Mouse (Mus musculus) neural tube, embryonic 11.5 days (tissue): ENCODE data around the gene Fam120c. TPM values are rescaled to one million over a fixed set of nuclear protein-coding genes. Genes with fewer than 3 reads are reported as not detected.
"Not testable (repeated sequence)": the region's sequence is repeated elsewhere in the genome, so short reads cannot be mapped to it uniquely, and the experiment has no call there.

ENCODE experiments used
- ATAC-seq: fragments of 200-750 bp; cut with Nextera tagmentation; 2 replicates; pipeline ENCODE4 v1.8.0; 2017; ENCODE audit warnings: moderate number of reproducible peaks, mild to moderate bottlenecking, moderate TSS enrichment, moderate library complexity; ENCODE audit not compliant: insufficient read depth, low FRiP score, low TSS enrichment
- DNase-seq: peaks from one replicate; pipeline ENCODE4 v3.0.0-alpha.2; 2015; ENCODE audit warnings: low spot score
- H3K27ac ChIP-seq: fragments of 300-500 bp; sonication (generic); 2 replicates; pipeline ENCODE4 v1.5.1; 2014; ENCODE audit warnings: low read depth, mild to moderate bottlenecking, low read length
- H3K27me3 ChIP-seq: fragments of 300-500 bp; sonication (generic); 2 replicates; pipeline ENCODE4 v1.6.1; 2014; ENCODE audit warnings: mild to moderate bottlenecking, low read length, mixed read lengths; ENCODE audit not compliant: control insufficient read depth, insufficient read depth
- H3K36me3 ChIP-seq: fragments of 300-500 bp; sonication (generic); 2 replicates; pipeline ENCODE4 v1.6.1; 2014; ENCODE audit warnings: mild to moderate bottlenecking, low read length, moderate library complexity, mixed read lengths; ENCODE audit not compliant: control insufficient read depth, insufficient read depth
- H3K4me1 ChIP-seq: fragments of 300-500 bp; sonication (generic); 2 replicates; pipeline ENCODE4 v1.6.1; 2014; ENCODE audit warnings: low read length, mixed read lengths; ENCODE audit not compliant: control insufficient read depth, insufficient read depth
- H3K4me2 ChIP-seq: fragments of 300-500 bp; sonication (generic); 2 replicates; pipeline ENCODE4 v1.6.1; 2014; ENCODE audit warnings: low read depth, mild to moderate bottlenecking, moderate library complexity
- H3K4me3 ChIP-seq: fragments of 300-500 bp; sonication (generic); 2 replicates; pipeline ENCODE4 v1.5.1; 2014; ENCODE audit warnings: low read depth, low read length
- H3K9ac ChIP-seq: fragments of 300-500 bp; sonication (generic); 2 replicates; pipeline ENCODE4 v1.6.1; 2014; ENCODE audit warnings: mild to moderate bottlenecking, low read length
- H3K9me3 ChIP-seq: fragments of 300-500 bp; sonication (generic); 2 replicates; pipeline ENCODE4 v1.6.1; 2016; ENCODE audit warnings: low read length; ENCODE audit not compliant: control insufficient read depth
- WGBS: fragments of 180-500 bp; shearing (Covaris S2); extraction: QIAGEN DNeasy Blood & Tissue Kit; methylation state at CpG from one replicate; pipeline ENCODE4 v1.1.7; 2014; 5-methylcytosine and 5-hydroxymethylcytosine counted together
- polyA plus RNA-seq: library from polyadenylated mRNA; unstranded; fragments of >200 nt; fragmentation: Nextera tagmentation; extraction: Ambion mirVana; gene quantifications from 2 replicates; pipeline ENCODE4 v1.2.1, GENCODE M21; 2014

The Fam120c gene
- polyA plus RNA-seq, 1 experiment from 2014 or later, result 3.6 TPM

DNA sequence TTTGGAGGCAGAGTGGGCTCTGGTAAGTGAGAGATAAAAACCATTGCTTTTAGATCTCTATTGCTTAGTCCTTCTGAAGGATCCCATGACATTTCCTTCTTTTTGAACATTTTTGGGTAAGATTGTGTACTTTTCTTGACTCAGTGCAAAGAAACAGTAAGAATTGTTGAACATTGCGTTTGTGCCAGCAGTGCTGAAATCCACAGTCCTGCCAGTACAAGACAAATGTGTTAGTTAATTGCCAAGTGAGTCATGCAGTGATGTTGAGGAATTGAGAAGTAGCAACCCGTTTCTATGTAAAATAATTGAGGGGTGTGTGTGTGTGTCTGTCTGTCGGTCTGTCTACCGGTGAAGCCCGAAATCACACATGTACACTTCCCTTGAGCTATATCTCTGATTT is 5.3 kb downstream of the Fam120c start:
- Histone ChIP-seq H3K4me2 (no peak overlapping the region), H3K9ac (no peak overlapping the region), H3K4me1 (peaks cover 5% of the 10 kb centered on the region; the same call in 1 of the 2 replicates), H3K36me3 (no peaks in the 10 kb centered on the region), H3K27ac (no peak overlapping the region), H3K9me3 (no peaks in the 10 kb centered on the region), H3K4me3 (no peak overlapping the region), H3K27me3 (no peaks in the 10 kb centered on the region; the same call in 1 of the 2 replicates)
- ATAC-seq (no peak), DNase-seq (no peak)
- WGBS, result 90% methylated on average over 5 of the region's 5 CpGs

DNA sequence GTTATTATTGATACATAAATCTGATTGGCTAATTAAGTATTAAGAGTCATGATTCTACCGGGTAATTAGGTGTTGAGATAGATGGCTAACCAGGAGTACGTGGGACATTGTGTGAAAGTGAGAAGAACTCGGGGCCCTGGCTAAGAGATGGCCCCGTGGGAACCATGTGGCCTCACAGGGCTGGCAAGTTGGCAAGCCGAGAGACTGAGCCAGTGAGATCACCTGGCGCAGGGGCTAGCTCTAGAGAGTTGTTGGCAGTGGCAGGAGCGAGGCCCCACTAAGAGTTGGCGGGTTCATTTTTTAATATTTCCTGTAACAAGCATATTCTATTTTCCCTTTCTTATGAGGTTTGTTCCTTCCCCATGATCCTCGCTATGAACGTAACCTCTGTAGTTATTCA is 74.8 kb downstream of the Fam120c start:
- Histone ChIP-seq H3K9ac (no peak overlapping the region), H3K4me3 (no peak overlapping the region), H3K27me3 (no peaks in the 10 kb centered on the region), H3K4me1 (no peaks in the 10 kb centered on the region), H3K36me3 (no peaks in the 10 kb centered on the region), H3K4me2 (no peak overlapping the region), H3K27ac (no peak overlapping the region), H3K9me3 (no peaks in the 10 kb centered on the region)
- DNase-seq (no peak), ATAC-seq (no peak)
- 95% methylated on average over 10 of the region's 10 CpGs for WGBS

DNA sequence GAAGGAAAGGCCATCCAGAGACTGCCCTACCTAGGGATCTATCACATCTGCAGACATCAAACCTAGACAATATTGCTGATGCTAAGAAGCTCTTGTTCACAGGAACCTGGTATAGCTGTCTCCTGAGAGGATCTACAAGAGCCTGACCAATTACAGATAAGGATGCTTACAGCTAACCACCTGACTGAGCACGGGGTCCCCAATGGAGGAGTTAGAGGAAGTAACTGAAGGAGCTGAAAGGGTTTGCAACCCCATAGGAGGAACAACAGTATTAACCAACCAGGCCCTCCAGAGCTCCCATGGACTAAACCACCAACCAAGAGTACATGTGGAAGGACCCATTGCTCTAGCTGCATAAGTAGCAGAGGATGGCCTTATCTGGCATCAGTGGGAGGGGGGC is 76.8 kb downstream of the Fam120c start:
- Histone ChIP-seq H3K9ac (no peak overlapping the region), H3K9me3 (no peaks in the 10 kb centered on the region), H3K36me3 (no peaks in the 10 kb centered on the region), H3K27me3 (no peaks in the 10 kb centered on the region), H3K4me3 (no peak overlapping the region), H3K4me2 (no peak overlapping the region), H3K4me1 (no peaks in the 10 kb centered on the region), H3K27ac (no peak overlapping the region)
- WGBS, result 71% methylated on average over 1 of the region's 1 CpGs
- DNase-seq, result no peak
- no peak for ATAC-seq

DNA sequence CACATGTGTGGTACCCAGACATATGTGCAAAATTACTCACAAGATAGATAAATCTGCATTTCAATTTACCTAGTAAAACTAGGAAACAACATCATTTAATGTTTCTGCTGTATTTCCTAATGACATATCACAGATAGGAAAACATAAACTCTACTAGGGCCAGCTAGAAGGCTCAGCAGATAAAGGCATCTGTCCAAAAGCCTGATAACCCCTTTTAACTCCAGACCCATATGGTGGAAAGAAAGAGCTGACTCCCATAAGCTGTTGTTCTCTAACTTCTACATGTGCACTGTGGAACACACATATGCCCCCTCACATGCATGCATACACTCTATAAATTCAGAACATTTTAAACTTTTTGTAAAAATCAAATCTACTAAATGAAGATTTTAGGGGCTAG is 99.7 kb downstream of the Fam120c start:
- H3K4me3 ChIP-seq, result no peak overlapping the region
- H3K9ac ChIP-seq, result no peak overlapping the region
- no peak overlapping the region for H3K27ac ChIP-seq
- H3K36me3 ChIP-seq, result no peaks in the 10 kb centered on the region
- H3K4me1 ChIP-seq, result no peaks in the 10 kb centered on the region
- no peak for ATAC-seq
- no peak for DNase-seq
- H3K27me3 ChIP-seq, result no peaks in the 10 kb centered on the region
- no peaks in the 10 kb centered on the region for H3K9me3 ChIP-seq
- no peak overlapping the region for H3K4me2 ChIP-seq

DNA sequence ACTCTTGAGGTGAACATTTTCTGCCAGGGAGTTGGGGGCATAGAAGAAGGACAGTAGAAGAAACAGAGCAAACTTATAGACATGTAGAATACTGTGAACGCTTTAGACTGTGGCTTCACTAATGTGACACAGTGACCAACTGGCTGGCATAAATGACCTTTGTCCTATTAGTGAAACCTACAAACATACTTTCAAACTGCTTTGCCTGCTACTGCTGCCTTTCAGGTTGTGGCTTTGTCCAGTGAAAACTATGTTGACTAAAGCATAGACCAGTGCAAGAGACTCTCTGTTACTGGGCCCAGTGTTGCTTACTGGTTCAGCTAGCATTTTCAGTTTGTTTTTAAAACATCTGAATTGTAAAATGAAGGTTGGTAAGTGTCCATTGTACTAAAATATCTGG is 100.2 kb downstream of the Fam120c start:
- 77% methylated on average over 1 of the region's 1 CpGs for WGBS
- no peak for ATAC-seq

DNA sequence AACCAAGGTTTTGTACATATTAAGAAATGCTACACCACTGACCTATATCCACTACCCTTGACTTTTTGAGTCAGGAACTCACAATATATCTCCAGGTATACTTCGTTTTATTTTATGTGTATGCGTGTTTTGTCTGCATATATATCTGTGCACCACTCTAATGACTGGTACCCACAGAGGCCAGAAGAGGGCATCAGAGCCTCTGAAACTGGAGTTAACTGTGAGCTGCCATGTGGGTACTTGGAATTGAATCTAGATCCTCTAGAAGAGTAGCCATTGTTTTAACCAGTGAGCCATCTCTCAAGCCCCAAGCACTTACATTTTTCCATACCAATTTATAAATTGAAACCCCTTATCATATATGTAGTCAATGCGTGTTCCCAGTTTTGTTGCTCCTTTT is 144.2 kb downstream of the Fam120c start:
- Histone ChIP-seq H3K4me3 (no peak overlapping the region), H3K9me3 (no peaks in the 10 kb centered on the region), H3K4me1 (no peaks in the 10 kb centered on the region), H3K27ac (no peak overlapping the region), H3K4me2 (no peak overlapping the region), H3K9ac (no peak overlapping the region), H3K27me3 (no peaks in the 10 kb centered on the region), H3K36me3 (no peaks in the 10 kb centered on the region)
- DNase-seq (no peak), ATAC-seq (no peak)
- WGBS, result 77% methylated on average over 3 of the region's 3 CpGs

More for the DNA sequence above, 100.2 kb downstream of the Fam120c start:
- Histone ChIP-seq H3K9me3 (no peaks in the 10 kb centered on the region), H3K4me3 (no peak overlapping the region), H3K4me2 (no peak overlapping the region), H3K9ac (no peak overlapping the region), H3K27ac (no peak overlapping the region), H3K36me3 (no peaks in the 10 kb centered on the region), H3K27me3 (no peaks in the 10 kb centered on the region), H3K4me1 (no peaks in the 10 kb centered on the region)
- DNase-seq, result no peak

DNA sequence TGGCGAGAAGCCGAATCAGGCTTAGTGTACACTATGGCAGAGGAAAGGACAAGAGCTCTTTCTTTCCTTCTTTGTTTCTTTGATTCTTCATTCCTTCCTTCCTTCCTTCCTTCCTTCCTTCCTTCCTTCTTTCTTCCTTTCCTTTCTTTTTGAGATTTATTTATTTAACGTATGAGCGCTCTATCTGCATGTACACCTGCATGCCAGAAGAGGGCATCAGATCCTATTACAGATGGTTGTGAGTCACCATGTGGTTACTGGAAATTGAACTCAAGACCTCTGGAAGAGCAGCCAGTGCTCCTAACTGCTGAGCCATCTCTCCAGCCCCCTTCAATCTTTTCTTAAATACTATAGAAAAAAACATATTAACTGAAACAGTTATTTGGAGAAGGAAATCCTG is 149.3 kb downstream of the Fam120c start:
- not testable (repeated sequence) for ATAC-seq, H3K27me3 ChIP-seq, DNase-seq, H3K4me3 ChIP-seq, H3K27ac ChIP-seq, H3K36me3 ChIP-seq, H3K4me1 ChIP-seq, H3K4me2 ChIP-seq, H3K9ac ChIP-seq, H3K9me3 ChIP-seq
- 96% methylated on average over 4 of the region's 4 CpGs for WGBS

DNA sequence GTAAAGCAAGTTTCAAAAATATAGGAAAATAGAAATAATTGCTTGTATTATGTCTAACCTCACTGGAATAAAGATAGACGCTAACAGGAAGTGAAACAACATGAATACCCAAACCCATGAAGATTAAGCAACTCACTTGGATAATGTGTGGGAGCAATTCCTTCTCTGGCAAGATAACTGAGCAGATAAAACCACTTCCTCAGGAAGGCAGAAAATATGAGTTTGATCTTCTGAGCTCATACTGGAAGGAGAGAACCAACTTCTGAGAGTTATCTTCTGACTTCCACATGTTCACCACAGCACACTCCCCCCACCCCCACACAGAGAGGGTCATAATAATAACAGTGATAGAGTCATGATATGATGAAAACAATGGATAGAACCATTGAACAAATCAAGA is 152.6 kb downstream of the Fam120c start:
- H3K4me1 ChIP-seq, result no peaks in the 10 kb centered on the region
- no peak for ATAC-seq
- 96% methylated on average over 1 of the region's 1 CpGs for WGBS
- no peak overlapping the region for H3K4me2 ChIP-seq
- H3K4me3 ChIP-seq, result no peak overlapping the region
- H3K36me3 ChIP-seq, result no peaks in the 10 kb centered on the region
- no peaks in the 10 kb centered on the region for H3K27me3 ChIP-seq
- no peaks in the 10 kb centered on the region for H3K9me3 ChIP-seq
- DNase-seq, result no peak
- H3K27ac ChIP-seq, result no peak overlapping the region
- no peak overlapping the region for H3K9ac ChIP-seq

DNA sequence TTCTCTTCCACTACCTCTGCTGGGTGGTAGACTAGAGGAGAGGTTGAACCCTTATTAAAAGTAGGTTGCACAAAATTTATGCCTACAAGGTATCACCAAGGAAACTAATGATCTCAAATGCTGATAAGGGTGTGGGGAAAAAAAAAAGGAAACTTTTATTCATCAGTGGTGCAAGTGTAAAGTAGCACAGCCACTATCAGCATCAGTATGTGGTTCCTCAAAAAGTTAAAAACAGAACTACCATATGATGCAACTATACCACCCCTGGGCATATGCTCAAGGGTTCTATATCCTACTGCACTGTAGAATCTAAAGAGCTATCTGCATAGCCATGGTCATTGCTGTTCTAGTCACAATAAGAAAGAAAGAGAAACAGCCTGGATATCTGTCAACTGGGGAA is 164.6 kb downstream of the Fam120c start:
- no peaks in the 10 kb centered on the region for H3K27me3 ChIP-seq
- DNase-seq (no peak), ATAC-seq (no peak)
- H3K4me1 ChIP-seq, result no peaks in the 10 kb centered on the region
- H3K9me3 ChIP-seq, result no peaks in the 10 kb centered on the region
- no peak overlapping the region for H3K27ac ChIP-seq
- no peak overlapping the region for H3K4me3 ChIP-seq
- H3K4me2 ChIP-seq, result no peak overlapping the region
- H3K36me3 ChIP-seq, result no peaks in the 10 kb centered on the region
- H3K9ac ChIP-seq, result no peak overlapping the region
